Mouse (Mus musculus): ENCODE results near the gene Gm21970.

Gm21970 gene

GRCm38 (mm10) chr16:91373473-91374252, 17.9 kb upstream of the Gm21970 start:
- DNase-seq = peak; percentile 88

- DNase-seq = peak; percentile 30
Observed at GRCm38 (mm10) chr16:91374253-91374634, 17.3 kb upstream of the Gm21970 start.

- no peak for DNase-seq
Observed at GRCm38 (mm10) chr16:91376701-91377100, 14.8 kb upstream of the Gm21970 start.

GRCm38 (mm10) chr16:91378431-91378986, 13.0 kb upstream of the Gm21970 start:
- DNase-seq = no peak

- peak; percentile 90 for DNase-seq
Observed at GRCm38 (mm10) chr16:91378991-91379390, 12.5 kb upstream of the Gm21970 start.

- DNase-seq = no peak
Observed at GRCm38 (mm10) chr16:91379412-91379811, 12.1 kb upstream of the Gm21970 start.

- DNase-seq = peak; percentile 90
Observed at GRCm38 (mm10) chr16:91380151-91380550, 11.4 kb upstream of the Gm21970 start.

- DNase-seq = peak; percentile 77
Observed at GRCm38 (mm10) chr16:91381606-91382005, 9.9 kb upstream of the Gm21970 start.

- DNase-seq = peak; percentile 93
Observed at GRCm38 (mm10) chr16:91382261-91382790, 9.2 kb upstream of the Gm21970 start.

- peak; percentile 34 for DNase-seq
Observed at GRCm38 (mm10) chr16:91384221-91384620, 7.3 kb upstream of the Gm21970 start.

GRCm38 (mm10) chr16:91385621-91386020, 5.9 kb upstream of the Gm21970 start:
- peak; percentile 98 for DNase-seq

- peak; percentile 87 for DNase-seq
Observed at GRCm38 (mm10) chr16:91386419-91387120, 5.0 kb upstream of the Gm21970 start.

GRCm38 (mm10) chr16:91387121-91387486, 4.4 kb upstream of the Gm21970 start:
- DNase-seq = no peak

- peak; percentile 46 for DNase-seq
Observed at GRCm38 (mm10) chr16:91390100-91390499, 1.4 kb upstream of the Gm21970 start.

- peak; percentile 95 for DNase-seq
Observed at GRCm38 (mm10) chr16:91394826-91395410, 3.4 kb downstream of the Gm21970 start.

- DNase-seq = no peak
Observed at GRCm38 (mm10) chr16:91395633-91396392, 4.3 kb downstream of the Gm21970 start.

GRCm38 (mm10) chr16:91396844-91397537, 5.5 kb downstream of the Gm21970 start:
- DNase-seq = peak; percentile 72

- peak; percentile 93 for DNase-seq
Observed at GRCm38 (mm10) chr16:91398030-91398429, 6.5 kb downstream of the Gm21970 start.

- no peak for DNase-seq
Observed at GRCm38 (mm10) chr16:91398944-91399343, 7.4 kb downstream of the Gm21970 start.

GRCm38 (mm10) chr16:91401569-91402165, 10.1 kb downstream of the Gm21970 start:
- no peak for DNase-seq

- DNase-seq = peak; percentile 92
Observed at GRCm38 (mm10) chr16:91403784-91404183, 12.3 kb downstream of the Gm21970 start.

All from heart, adult 11 months (tissue).